Mouse (Mus musculus): ENCODE measurements at regions not wholly inside any gene's neighbourhood (a gene's known extent, or its start where the extent isn't known, plus 50 kb on each side); places are given as distances from the start of the nearest gene placed in this dataset.
A peak's percentile ranks its signal among the peaks of the same experiment; 100 is the strongest.

DNA sequence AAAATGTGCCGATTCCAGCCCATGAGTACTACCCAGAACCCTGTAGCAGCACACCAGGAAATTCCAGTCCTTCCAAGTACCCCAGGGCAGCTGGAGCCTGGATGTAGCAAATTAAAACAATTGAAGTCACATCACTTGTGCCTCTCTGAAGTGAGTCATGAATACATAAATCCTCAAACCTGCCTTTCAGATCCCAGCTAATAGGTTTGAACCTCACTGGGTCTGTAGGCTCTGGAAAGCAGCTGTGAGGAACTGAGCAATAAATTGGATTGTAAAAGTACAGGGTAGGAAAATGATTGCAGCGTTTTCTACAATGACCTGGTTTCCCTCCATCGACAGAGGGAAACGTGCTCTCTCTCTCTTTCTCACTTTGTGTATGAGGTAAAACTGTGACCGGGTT is 101.6 kb upstream of the Topaz1 start:
- Histone ChIP-seq H3K4me1 (replicated peaks; ENCODE audit: control insufficient read depth, insufficient read depth, low read length) (peaks cover 2% of the 10 kb centered on the region; the same call in 1 of the 2 replicates), H3K4me3 (ENCODE audit: low read depth, low read length) (no peak overlapping the region), H3K9ac (ENCODE audit: low read depth, low read length) (no peak overlapping the region), H3K9me3 (ENCODE audit: control insufficient read depth, low read length) (no peaks in the 10 kb centered on the region), H3K27ac (ENCODE audit: low read depth, low read length) (no peak overlapping the region), H3K36me3 (ENCODE audit: control insufficient read depth, insufficient read depth, low read length) (no peaks in the 10 kb centered on the region), H3K27me3 (ENCODE audit: control insufficient read depth, insufficient read depth, low read length) (no peaks in the 10 kb centered on the region), H3K4me2 (replicated peaks; ENCODE audit: low read depth, low read length) (no peak overlapping the region)
- 83% methylated on average over 5 of the region's 5 CpGs for WGBS
- DNase-seq (ENCODE audit: low spot score) (no peak), ATAC-seq (ENCODE audit: low FRiP score) (no peak)

DNA sequence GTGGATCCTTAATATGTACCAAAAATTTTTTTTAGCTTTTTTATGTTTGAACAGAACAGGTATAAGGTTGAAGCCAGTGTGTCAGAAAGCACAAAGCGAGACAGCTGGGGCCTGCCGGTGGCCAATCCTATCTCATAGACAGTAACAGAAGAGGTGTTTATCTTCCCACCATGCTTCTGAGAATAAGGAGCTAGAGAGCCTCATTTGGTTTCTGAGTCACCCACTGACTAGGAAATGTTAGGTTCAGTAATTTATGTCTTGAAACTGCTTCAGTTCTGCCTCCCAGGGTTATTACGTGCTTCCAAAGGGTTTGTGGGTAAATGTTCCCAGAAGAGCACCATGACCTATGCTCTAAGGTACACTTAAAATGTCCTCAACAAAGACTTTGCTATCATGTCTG is 96.3 kb upstream of the Topaz1 start:
- WGBS: 80% methylated on average over 3 of the region's 3 CpGs
- no peak for ATAC-seq (ENCODE audit: low FRiP score)
- H3K4me3 ChIP-seq (ENCODE audit: low read depth, low read length): no peak overlapping the region
- no peaks in the 10 kb centered on the region for H3K36me3 ChIP-seq (ENCODE audit: control insufficient read depth, insufficient read depth, low read length)
- H3K4me1 ChIP-seq (replicated peaks; ENCODE audit: control insufficient read depth, insufficient read depth, low read length): no peaks in the 10 kb centered on the region
- no peaks in the 10 kb centered on the region for H3K27me3 ChIP-seq (ENCODE audit: control insufficient read depth, insufficient read depth, low read length)
- H3K9ac ChIP-seq (ENCODE audit: low read depth, low read length): no peak overlapping the region
- H3K4me2 ChIP-seq (replicated peaks; ENCODE audit: low read depth, low read length): no peak overlapping the region
- no peaks in the 10 kb centered on the region for H3K9me3 ChIP-seq (ENCODE audit: control insufficient read depth, low read length)
- DNase-seq (ENCODE audit: low spot score): no peak
- no peak overlapping the region for H3K27ac ChIP-seq (ENCODE audit: low read depth, low read length)

DNA sequence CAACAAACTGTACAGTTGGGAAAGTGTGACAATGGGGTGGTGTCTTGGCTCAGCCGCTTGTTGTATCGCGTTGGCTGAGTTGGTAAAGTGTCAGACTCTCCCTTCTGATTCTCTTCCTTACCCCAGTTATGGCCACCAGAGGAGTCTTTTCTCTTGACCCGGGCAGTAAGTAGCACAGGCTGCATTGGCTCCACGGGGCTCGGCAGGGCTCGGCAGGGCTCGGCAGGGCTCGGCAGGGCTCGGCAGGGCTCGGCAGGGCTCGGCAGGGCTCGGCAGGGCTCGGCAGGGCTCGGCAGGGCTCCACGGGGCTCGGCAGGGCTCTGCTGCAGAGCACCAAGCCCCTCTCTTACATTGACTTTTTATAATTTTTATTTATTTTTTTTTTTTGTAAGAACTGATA is 91.6 kb upstream of the Topaz1 start:
- peak; percentile 13 for DNase-seq (ENCODE audit: low spot score)
- Histone ChIP-seq H3K36me3 (ENCODE audit: control insufficient read depth, insufficient read depth, low read length) (no peaks in the 10 kb centered on the region), H3K4me3 (ENCODE audit: low read depth, low read length) (no peak overlapping the region), H3K9me3 (ENCODE audit: control insufficient read depth, low read length) (no peaks in the 10 kb centered on the region), H3K27ac (ENCODE audit: low read depth, low read length) (no peak overlapping the region), H3K4me2 (replicated peaks; ENCODE audit: low read depth, low read length) (no peak overlapping the region), H3K9ac (ENCODE audit: low read depth, low read length) (no peak overlapping the region), H3K4me1 (replicated peaks; ENCODE audit: control insufficient read depth, insufficient read depth, low read length) (no peaks in the 10 kb centered on the region), H3K27me3 (ENCODE audit: control insufficient read depth, insufficient read depth, low read length) (no peaks in the 10 kb centered on the region)
- 37% methylated on average over 17 of the region's 17 CpGs for WGBS
- ATAC-seq (ENCODE audit: low FRiP score): no peak

DNA sequence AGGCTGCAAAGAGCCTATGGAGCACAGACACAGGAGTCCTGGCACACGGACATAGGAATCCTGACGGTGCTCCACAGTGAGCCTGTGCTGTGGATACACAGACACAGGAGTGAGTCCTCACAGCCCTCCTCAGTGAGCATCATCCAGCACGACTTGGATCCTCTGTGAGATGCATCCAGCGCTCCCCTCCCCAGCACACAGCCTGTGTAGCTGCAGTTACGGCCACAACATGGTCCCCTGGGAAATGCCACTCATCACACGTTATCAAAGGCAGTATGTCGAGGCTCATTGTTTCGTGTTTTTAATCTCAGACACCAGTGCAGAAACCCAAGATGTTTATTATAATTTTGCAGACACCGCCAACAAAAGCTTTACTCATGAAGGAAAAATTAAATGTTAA is 87.1 kb upstream of the Topaz1 start:
- Histone ChIP-seq H3K36me3 (ENCODE audit: control insufficient read depth, insufficient read depth, low read length) (no peaks in the 10 kb centered on the region), H3K4me2 (replicated peaks; ENCODE audit: low read depth, low read length) (no peak overlapping the region), H3K9me3 (ENCODE audit: control insufficient read depth, low read length) (no peaks in the 10 kb centered on the region), H3K27ac (ENCODE audit: low read depth, low read length) (no peak overlapping the region), H3K4me3 (ENCODE audit: low read depth, low read length) (no peak overlapping the region), H3K9ac (ENCODE audit: low read depth, low read length) (no peak overlapping the region), H3K27me3 (ENCODE audit: control insufficient read depth, insufficient read depth, low read length) (no peaks in the 10 kb centered on the region), H3K4me1 (replicated peaks; ENCODE audit: control insufficient read depth, insufficient read depth, low read length) (no peaks in the 10 kb centered on the region)
- ATAC-seq (ENCODE audit: low FRiP score) (no peak), DNase-seq (ENCODE audit: low spot score) (peak; percentile 13)
- WGBS: 67% methylated on average over 9 of the region's 9 CpGs

DNA sequence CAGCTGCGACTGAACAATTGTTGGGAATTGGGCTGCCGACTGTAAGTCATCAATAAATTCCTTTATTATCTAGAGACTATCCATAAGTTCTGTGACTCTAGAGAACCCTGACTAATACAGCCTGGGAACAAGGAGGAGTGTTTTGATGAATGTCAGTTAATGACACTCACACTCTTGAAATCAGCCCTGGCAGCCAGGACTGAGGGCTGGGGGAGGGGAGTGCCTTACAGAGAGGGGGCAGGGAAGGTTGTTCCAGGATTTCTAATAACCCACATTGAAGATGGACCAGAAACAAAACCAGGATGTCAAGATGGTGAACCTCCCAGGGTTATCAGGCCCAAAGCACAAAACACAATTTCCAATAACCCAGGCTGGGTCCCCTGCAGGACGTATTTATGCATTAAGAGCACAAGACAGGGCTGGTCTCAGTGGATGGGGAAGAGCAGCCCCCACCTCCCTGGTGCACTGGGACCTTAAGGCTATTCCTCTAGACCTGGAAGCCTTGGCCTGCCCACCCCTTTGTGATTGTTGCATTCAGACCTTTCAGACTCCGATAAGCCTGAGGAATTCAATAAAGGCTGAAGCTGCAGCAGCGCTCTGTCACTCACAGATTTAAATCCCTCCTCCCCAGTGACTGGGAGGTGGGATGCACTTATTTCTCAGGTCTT is 80.0 kb upstream of the Topaz1 start:
- H3K4me2 ChIP-seq (replicated peaks; ENCODE audit: low read depth, low read length): no peak overlapping the region
- no peaks in the 10 kb centered on the region for H3K4me1 ChIP-seq (replicated peaks; ENCODE audit: control insufficient read depth, insufficient read depth, low read length)
- no peaks in the 10 kb centered on the region for H3K27me3 ChIP-seq (ENCODE audit: control insufficient read depth, insufficient read depth, low read length)
- ATAC-seq (ENCODE audit: low FRiP score): peak; percentile 71
- WGBS: 20% methylated on average over 3 of the region's 5 CpGs
- no peak overlapping the region for H3K4me3 ChIP-seq (ENCODE audit: low read depth, low read length)
- H3K36me3 ChIP-seq (ENCODE audit: control insufficient read depth, insufficient read depth, low read length): no peaks in the 10 kb centered on the region
- H3K9ac ChIP-seq (ENCODE audit: low read depth, low read length): no peak overlapping the region
- peak overlapping the region; percentile 17; the same call in 1 of the 2 replicates for H3K27ac ChIP-seq (ENCODE audit: low read depth, low read length)
- no peaks in the 10 kb centered on the region for H3K9me3 ChIP-seq (ENCODE audit: control insufficient read depth, low read length)
- DNase-seq (ENCODE audit: low spot score): peak; percentile 24

DNA sequence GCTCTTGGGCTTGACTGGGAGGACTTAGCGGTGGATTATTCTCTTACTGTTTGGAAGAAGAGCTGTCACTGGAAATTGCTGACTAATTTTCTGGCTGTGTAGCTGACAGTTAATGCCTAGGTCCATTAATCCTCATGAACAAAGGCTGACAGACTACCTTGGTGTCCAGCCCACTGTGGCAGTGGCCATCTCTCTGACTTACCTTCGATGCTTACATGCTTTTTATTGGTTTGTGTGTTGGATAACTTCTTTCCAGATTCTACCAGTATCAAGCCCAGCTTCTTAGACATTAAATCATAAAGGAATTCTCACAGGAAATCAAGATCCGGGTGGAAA is 79.5 kb upstream of the Topaz1 start:
- DNase-seq (ENCODE audit: low spot score) (no peak), ATAC-seq (ENCODE audit: low FRiP score) (no peak; the same call in none of the 2 replicates)
- WGBS: 58% methylated on average over 3 of the region's 3 CpGs
- H3K27ac ChIP-seq (ENCODE audit: low read depth, low read length): 0 out of 2 replicates have a peak overlapping the region, but pooled peaks have one; percentile 17
- H3K9ac ChIP-seq (ENCODE audit: low read depth, low read length): no peak overlapping the region
- no peaks in the 10 kb centered on the region for H3K4me1 ChIP-seq (replicated peaks; ENCODE audit: control insufficient read depth, insufficient read depth, low read length)
- no peaks in the 10 kb centered on the region for H3K36me3 ChIP-seq (ENCODE audit: control insufficient read depth, insufficient read depth, low read length)
- H3K9me3 ChIP-seq (ENCODE audit: control insufficient read depth, low read length): no peaks in the 10 kb centered on the region
- H3K4me3 ChIP-seq (ENCODE audit: low read depth, low read length): no peak overlapping the region
- no peaks in the 10 kb centered on the region for H3K27me3 ChIP-seq (ENCODE audit: control insufficient read depth, insufficient read depth, low read length)
- no peak overlapping the region for H3K4me2 ChIP-seq (replicated peaks; ENCODE audit: low read depth, low read length)

DNA sequence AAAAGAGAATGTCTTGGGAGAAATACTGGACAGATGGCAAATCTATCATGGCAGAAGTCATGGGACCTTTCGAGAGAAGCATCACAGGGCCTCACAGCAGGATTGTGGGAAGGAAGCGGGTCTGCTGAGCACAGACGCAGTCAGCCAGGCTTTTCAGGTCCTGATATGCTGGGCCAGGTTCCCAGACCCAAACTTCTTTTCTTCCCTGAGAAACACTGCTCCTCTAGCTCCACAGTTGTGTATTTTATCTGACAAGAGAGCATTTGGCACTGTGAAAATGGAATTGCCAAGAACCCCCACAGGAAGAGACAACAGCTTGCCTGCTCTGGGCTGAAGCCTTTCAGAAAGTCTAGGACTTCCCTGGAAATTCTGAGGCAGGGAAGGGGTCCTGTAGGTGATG is 73.4 kb upstream of the Topaz1 start:
- WGBS: 70% methylated on average over 3 of the region's 3 CpGs
- Histone ChIP-seq H3K27ac (ENCODE audit: low read depth, low read length) (no peak overlapping the region), H3K9me3 (ENCODE audit: control insufficient read depth, low read length) (no peaks in the 10 kb centered on the region), H3K9ac (ENCODE audit: low read depth, low read length) (no peak overlapping the region), H3K4me1 (replicated peaks; ENCODE audit: control insufficient read depth, insufficient read depth, low read length) (no peaks in the 10 kb centered on the region), H3K4me3 (ENCODE audit: low read depth, low read length) (no peak overlapping the region), H3K36me3 (ENCODE audit: control insufficient read depth, insufficient read depth, low read length) (no peaks in the 10 kb centered on the region), H3K4me2 (replicated peaks; ENCODE audit: low read depth, low read length) (no peak overlapping the region), H3K27me3 (ENCODE audit: control insufficient read depth, insufficient read depth, low read length) (no peaks in the 10 kb centered on the region)
- ATAC-seq (ENCODE audit: low FRiP score): no peak
- no peak for DNase-seq (ENCODE audit: low spot score)

DNA sequence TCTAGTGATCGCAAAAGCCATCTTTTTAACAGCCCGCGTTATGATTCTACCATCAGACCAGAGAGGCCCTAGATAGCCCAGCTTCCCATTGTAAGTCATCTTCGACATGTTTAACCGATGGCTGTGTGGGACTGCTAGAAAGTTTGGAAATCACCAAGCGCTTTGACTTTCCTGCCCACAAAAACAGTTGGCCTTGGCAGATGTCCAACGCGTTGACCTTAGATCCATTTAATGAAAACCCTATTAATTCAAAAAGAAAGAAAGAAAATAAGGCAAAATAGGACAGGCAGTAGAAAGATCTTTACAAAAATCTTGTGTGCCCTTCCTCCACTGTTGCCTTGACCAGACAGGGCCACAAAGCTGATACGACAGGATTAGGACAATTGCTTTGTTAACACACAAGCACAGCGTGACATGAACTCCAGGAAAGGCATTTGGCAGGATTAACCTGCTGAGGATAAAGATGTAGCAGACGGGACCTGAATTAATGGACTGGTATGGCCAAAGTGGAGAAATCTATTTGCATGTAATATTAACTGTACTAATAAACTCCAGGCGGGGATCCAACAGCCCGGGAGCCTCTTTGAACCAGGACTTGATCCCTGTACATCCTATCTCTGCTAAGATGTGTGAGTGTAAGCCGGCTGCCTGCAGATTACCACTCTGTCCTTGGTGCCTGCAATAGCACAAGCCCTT is 69.0 kb upstream of the Topaz1 start:
- no peaks in the 10 kb centered on the region for H3K36me3 ChIP-seq (ENCODE audit: control insufficient read depth, insufficient read depth, low read length)
- whole genome bisulfite sequencing: 81% methylated on average over 14 of the region's 14 CpGs
- no peaks in the 10 kb centered on the region for H3K27me3 ChIP-seq (ENCODE audit: control insufficient read depth, insufficient read depth, low read length)
- no peak overlapping the region for H3K4me2 ChIP-seq (replicated peaks; ENCODE audit: low read depth, low read length)
- H3K27ac ChIP-seq (ENCODE audit: low read depth, low read length): no peak overlapping the region
- no peaks in the 10 kb centered on the region for H3K9me3 ChIP-seq (ENCODE audit: control insufficient read depth, low read length)
- no peak overlapping the region for H3K4me3 ChIP-seq (ENCODE audit: low read depth, low read length)
- ATAC-seq (ENCODE audit: low FRiP score): no peak
- H3K4me1 ChIP-seq (replicated peaks; ENCODE audit: control insufficient read depth, insufficient read depth, low read length): no peaks in the 10 kb centered on the region
- no peak overlapping the region for H3K9ac ChIP-seq (ENCODE audit: low read depth, low read length)
- no peak for DNase-seq (ENCODE audit: low spot score)

DNA sequence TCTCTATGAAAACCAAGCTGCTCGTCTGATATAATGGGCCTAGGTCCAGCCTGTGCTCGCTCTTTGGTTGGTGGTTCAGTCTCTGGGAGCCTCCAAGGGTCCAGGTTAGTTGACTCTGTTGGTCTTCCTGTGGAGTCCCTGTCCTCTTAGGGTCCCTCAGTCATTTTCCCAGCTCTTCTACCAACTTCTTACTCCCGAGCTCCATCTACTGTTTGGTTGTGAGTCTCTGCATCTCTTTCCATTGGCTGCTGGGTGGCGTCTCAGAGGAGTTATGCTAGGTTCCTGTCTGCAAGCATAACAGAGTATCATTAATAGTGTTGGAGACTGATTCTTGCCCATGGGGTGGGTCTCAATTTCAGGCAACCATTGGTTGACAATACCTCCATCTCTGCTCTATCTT is 60.0 kb upstream of the Topaz1 start:
- DNase-seq (ENCODE audit: low spot score) (peak; percentile 63), ATAC-seq (ENCODE audit: low FRiP score) (no peak)
- Histone ChIP-seq H3K4me2 (replicated peaks; ENCODE audit: low read depth, low read length) (no peak overlapping the region), H3K27ac (ENCODE audit: low read depth, low read length) (no peak overlapping the region), H3K4me1 (replicated peaks; ENCODE audit: control insufficient read depth, insufficient read depth, low read length) (no peaks in the 10 kb centered on the region), H3K27me3 (ENCODE audit: control insufficient read depth, insufficient read depth, low read length) (no peaks in the 10 kb centered on the region), H3K9me3 (ENCODE audit: control insufficient read depth, low read length) (no peaks in the 10 kb centered on the region), H3K4me3 (ENCODE audit: low read depth, low read length) (no peak overlapping the region), H3K36me3 (ENCODE audit: control insufficient read depth, insufficient read depth, low read length) (no peaks in the 10 kb centered on the region), H3K9ac (ENCODE audit: low read depth, low read length) (no peak overlapping the region)
- WGBS: 30% methylated on average over 4 of the region's 4 CpGs
